ENCODE assay signal across 25 mouse cellular contexts in the genomic region with DNA sequence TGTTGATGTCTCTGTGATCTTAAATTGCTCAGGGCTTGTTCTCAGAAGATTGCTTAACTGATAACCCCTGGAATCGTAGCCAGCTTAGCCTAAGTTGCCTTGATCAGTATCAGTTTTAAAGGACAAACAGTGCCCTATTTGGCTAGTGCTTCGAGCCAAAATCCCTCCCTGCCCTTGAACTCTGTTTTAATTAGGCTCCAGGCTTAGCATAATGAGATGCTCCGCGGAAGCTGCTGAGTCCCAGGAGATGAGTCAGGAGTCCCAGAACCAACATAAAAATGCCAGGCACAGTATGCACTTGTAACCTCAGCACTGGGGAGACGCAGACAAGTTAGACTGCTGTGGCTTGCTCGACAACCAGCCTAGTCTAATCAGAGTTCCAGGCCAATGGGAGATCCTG. TPM values are rescaled to one million over a fixed set of nuclear protein-coding genes. Genes with fewer than 3 reads are reported as not detected.
DNase-seq lines count a peak whose midpoint lies in the region; ATAC-seq and TF ChIP-seq lines count a peak whose summit lies in the region.
"Had no signal": no experiment of that assay in that cellular context is flagged by ENCODE, and none has a peak within 500 bp of the region (broad histone marks: within the 10 kb centered on the region; RNA-seq: fewer than 3 reads in every experiment).

No protein-coding gene starts in this region.

- no peak overlapping the region for H3K27ac ChIP-seq in midbrain, embryonic 11.5 days (ENCODE audit: low read depth, low read length)
- no peak overlapping the region for H3K27ac ChIP-seq in midbrain, postnatal 0 days (ENCODE audit: low read depth, low read length)
- H3K27ac ChIP-seq in embryonic facial prominence, embryonic 14.5 days (replicated peaks; ENCODE audit: low read depth, low read length): 0 out of 2 replicates have a peak overlapping the region, but pooled peaks have one; percentile 5
- H3K27ac ChIP-seq: hindbrain, embryonic 13.5 days had no signal

- H3K27me3 ChIP-seq in midbrain, embryonic 11.5 days (ENCODE audit: control insufficient read depth, insufficient read depth, low read length): no peaks in the 10 kb centered on the region
- H3K27me3 ChIP-seq in midbrain, postnatal 0 days (ENCODE audit: insufficient read depth, low read length): no peaks in the 10 kb centered on the region
- no peaks in the 10 kb centered on the region for H3K27me3 ChIP-seq in embryonic facial prominence, embryonic 14.5 days (replicated peaks; ENCODE audit: control insufficient read depth, insufficient read depth, low read length)
- H3K27me3 ChIP-seq: heart, embryonic 12.5 days; hindbrain, embryonic 13.5 days had no signal

- no peak overlapping the region for H3K4me3 ChIP-seq in midbrain, embryonic 11.5 days (ENCODE audit: low read depth, low read length)
- H3K4me3 ChIP-seq in midbrain, postnatal 0 days (ENCODE audit: low read depth, low read length): no peak overlapping the region
- no peak overlapping the region for H3K4me3 ChIP-seq in embryonic facial prominence, embryonic 14.5 days (ENCODE audit: low read depth, low read length)
- H3K4me3 ChIP-seq in lung, adult 2 months (replicated peaks; ENCODE audit: extremely low read depth, low read depth, low read length): no peak overlapping the region
- H3K4me3 ChIP-seq: heart, embryonic 12.5 days; hindbrain, embryonic 13.5 days had no signal

- ATAC-seq in midbrain, embryonic 11.5 days (ENCODE audit: low FRiP score): peak; percentile 64
- ATAC-seq in midbrain, postnatal 0 days (ENCODE audit: low FRiP score): no peak
- peak; percentile 65; the same call in 1 of the 2 replicates for ATAC-seq in embryonic facial prominence, embryonic 14.5 days (ENCODE audit: low read depth)
- ATAC-seq in cerebellum, adult (ENCODE audit: insufficient number of reproducible peaks, low FRiP score, low TSS enrichment): no peak
- ATAC-seq: forebrain, embryonic 16.5 days; inflammation-experienced regulatory T-cells, adult 6 months had no signal

- intact Hi-C loops in gastrocnemius, postnatal 14 days (cut with DNase I; ENCODE audit: low total_unique reads): no loop called here

- no peak overlapping the region for H3K9ac ChIP-seq in midbrain, embryonic 11.5 days (ENCODE audit: low read length)
- H3K9ac ChIP-seq in midbrain, postnatal 0 days (replicated peaks; ENCODE audit: low read length, poor library complexity, severe bottlenecking): no peak overlapping the region
- H3K9ac ChIP-seq in embryonic facial prominence, embryonic 14.5 days (ENCODE audit: low read depth, low read length): no peak overlapping the region
- H3K9ac ChIP-seq: heart, embryonic 12.5 days; hindbrain, embryonic 13.5 days; lung, embryonic 14.5 days had no signal

- H3K9me3 ChIP-seq in midbrain, embryonic 11.5 days (ENCODE audit: control insufficient read depth, low read length): no peaks in the 10 kb centered on the region
- no peaks in the 10 kb centered on the region for H3K9me3 ChIP-seq in midbrain, postnatal 0 days (ENCODE audit: low read length)
- H3K9me3 ChIP-seq in embryonic facial prominence, embryonic 14.5 days (ENCODE audit: control insufficient read depth, low read length): no peaks in the 10 kb centered on the region
- H3K9me3 ChIP-seq: heart, embryonic 12.5 days; hindbrain, embryonic 13.5 days had no signal

- H3K4me2 ChIP-seq in midbrain, embryonic 11.5 days: no peak overlapping the region
- H3K4me2 ChIP-seq in midbrain, postnatal 0 days (ENCODE audit: low read depth, low read length, poor library complexity, severe bottlenecking): no peak overlapping the region
- H3K4me2 ChIP-seq in embryonic facial prominence, embryonic 14.5 days (ENCODE audit: low read depth, low read length): no peak overlapping the region
- H3K4me2 ChIP-seq: heart, embryonic 12.5 days; hindbrain, embryonic 13.5 days; lung, embryonic 14.5 days had no signal

- no peak for TF ChIP-seq POLR2A in lung, adult 2 months (IDR thresholded peaks at IDR 0.05; ENCODE audit: borderline replicate concordance, extremely low read depth, low read depth, low read length)

- no peaks in the 10 kb centered on the region for H3K36me3 ChIP-seq in midbrain, embryonic 11.5 days (ENCODE audit: control insufficient read depth, insufficient read depth, low read length)
- H3K36me3 ChIP-seq in midbrain, postnatal 0 days (ENCODE audit: insufficient read depth, low read length): no peaks in the 10 kb centered on the region
- peaks cover 25% of the 10 kb centered on the region for H3K36me3 ChIP-seq in embryonic facial prominence, embryonic 14.5 days (ENCODE audit: control insufficient read depth, insufficient read depth, low read length)
- H3K36me3 ChIP-seq: hindbrain, embryonic 13.5 days had no signal

- WGBS in midbrain, embryonic 11.5 days: 39% methylated on average over 6 of the region's 6 CpGs
- 14% methylated on average over 6 of the region's 6 CpGs for WGBS in midbrain, postnatal 0 days
- WGBS in embryonic facial prominence, embryonic 14.5 days: 32% methylated on average over 6 of the region's 6 CpGs
- WGBS in lung, adult 2 months: 54% methylated on average over 6 of the region's 6 CpGs

- no peak for TF ChIP-seq CTCF in midbrain, postnatal 0 days (IDR thresholded peaks at IDR 0.05)
- no peak for TF ChIP-seq CTCF in lung, adult 2 months (IDR thresholded peaks at IDR 0.05; ENCODE audit: insufficient read depth, low read length)

- DNase-seq in midbrain, embryonic 11.5 days (ENCODE audit: low spot score, missing footprints): no peak
- DNase-seq in midbrain, postnatal 0 days (ENCODE audit: low spot score): no peak
- DNase-seq in Muller cell, postnatal 12 days (ENCODE audit: inconsistent ontology term): peak; percentile 91
- DNase-seq in adrenal gland, postnatal 10 days: peak; percentile 58
- no peak for DNase-seq in embryonic facial prominence, embryonic 14.5 days (ENCODE audit: low spot score)
- no peak for DNase-seq in lung, adult 2 months
- DNase-seq in gastrocnemius, postnatal 14 days: no peak
- DNase-seq: B cell, adult 2 months; cerebellum, adult 11 months; cerebellum, postnatal 14 days; heart, postnatal 14 days; kidney, adult 2 months; kidney, postnatal 14 days; left cerebral cortex, postnatal 4 days; liver; lung, embryonic 14.5 days; lung, postnatal 4 days; right cerebral cortex, postnatal 4 days had no signal

- no peaks in the 10 kb centered on the region for H3K4me1 ChIP-seq in midbrain, embryonic 11.5 days (ENCODE audit: control insufficient read depth, insufficient read depth, low read length)
- H3K4me1 ChIP-seq in midbrain, postnatal 0 days (ENCODE audit: insufficient read depth, low read length): no peaks in the 10 kb centered on the region
- no peaks in the 10 kb centered on the region for H3K4me1 ChIP-seq in embryonic facial prominence, embryonic 14.5 days (ENCODE audit: control insufficient read depth, insufficient read depth, low read length)
- H3K4me1 ChIP-seq in lung, adult 2 months (ENCODE audit: control insufficient read depth, insufficient read depth, low read length): 0 out of 2 replicates have a peak, but pooled peaks cover 2% of the 10 kb centered on the region
- H3K4me1 ChIP-seq: heart, embryonic 12.5 days had no signal

RNA-seq across cellular contexts. Expression of a gene that starts 15.4 kb away (rescaled TPM):
- 23.2 and 23.6 TPM in 2 replicates for polyA plus RNA-seq in midbrain, embryonic 11.5 days (2014; fragmentation: Nextera tagmentation; extraction: Ambion mirVana)
- 11.8 and 15.2 TPM in 2 replicates for total RNA-seq in midbrain, postnatal 0 days (2014; rRNA removed)
- polyA plus RNA-seq in midbrain, postnatal 0 days (2015; fragmentation: Nextera tagmentation; extraction: Ambion mirVana): 17.5 and 17.6 TPM in 2 replicates
- total RNA-seq in adrenal gland, postnatal 10 days (2021): 10 to 100 TPM; 35.8 to 43.8 TPM
- polyA plus RNA-seq in embryonic facial prominence, embryonic 14.5 days (2014; fragmentation: Nextera tagmentation; extraction: Ambion mirVana): 24.2 and 25.8 TPM in 2 replicates
- 47.3 and 57.3 TPM in 2 replicates for polyA plus RNA-seq in lung, adult 2 months (2012; rRNA removed)
- 1 to 10 TPM; 8.1 to 8.2 TPM for total RNA-seq in gastrocnemius, postnatal 14 days (2021)

RNA-seq across cellular contexts. Expression of a gene that starts 22.4 kb away (rescaled TPM):
- polyA plus RNA-seq in midbrain, embryonic 11.5 days (2014; fragmentation: Nextera tagmentation; extraction: Ambion mirVana): 0.03 TPM in 1 of 2 replicates, not detected in the other
- 0.66 and 2.8 TPM in 2 replicates for total RNA-seq in midbrain, postnatal 0 days (2014; rRNA removed)
- polyA plus RNA-seq in midbrain, postnatal 0 days (2015; fragmentation: Nextera tagmentation; extraction: Ambion mirVana): 0.10 and 0.15 TPM in 2 replicates
- under 1 TPM in 1 of 2 experiments, not detected in 1; 0.12 TPM for total RNA-seq in adrenal gland, postnatal 10 days (2021)
- polyA plus RNA-seq in embryonic facial prominence, embryonic 14.5 days (2014; fragmentation: Nextera tagmentation; extraction: Ambion mirVana): 0.70 TPM in 1 of 2 replicates, not detected in the other
- polyA plus RNA-seq in lung, adult 2 months (2012; rRNA removed): 5.4 and 7.6 TPM in 2 replicates
- total RNA-seq in gastrocnemius, postnatal 14 days (2021): not detected
- total RNA-seq: granulocyte monocyte progenitor cell, adult 5-6 weeks had no signal
- polyA plus RNA-seq: forebrain, embryonic 16.5 days; heart, embryonic 12.5 days; lung, embryonic 14.5 days; stomach, embryonic 16.5 days had no signal

RNA-seq across cellular contexts. Expression of a gene that starts 27.6 kb away (rescaled TPM):
- polyA plus RNA-seq in midbrain, embryonic 11.5 days (2014; fragmentation: Nextera tagmentation; extraction: Ambion mirVana): not detected in 2 replicates
- not detected in 2 replicates for total RNA-seq in midbrain, postnatal 0 days (2014; rRNA removed)
- not detected in 2 replicates for polyA plus RNA-seq in midbrain, postnatal 0 days (2015; fragmentation: Nextera tagmentation; extraction: Ambion mirVana)
- total RNA-seq in adrenal gland, postnatal 10 days (2021): under 1 TPM in 1 of 2 experiments, not detected in 1; 0.33 TPM
- polyA plus RNA-seq in embryonic facial prominence, embryonic 14.5 days (2014; fragmentation: Nextera tagmentation; extraction: Ambion mirVana): 1.2 and 1.7 TPM in 2 replicates
- polyA plus RNA-seq in lung, adult 2 months (2012; rRNA removed): 0.05 TPM in 1 of 2 replicates, not detected in the other
- under 1 TPM; 0.51 to 0.84 TPM for total RNA-seq in gastrocnemius, postnatal 14 days (2021)
- total RNA-seq: granulocyte monocyte progenitor cell, adult 5-6 weeks had no signal
- polyA plus RNA-seq: forebrain, embryonic 16.5 days; heart, embryonic 12.5 days; hindbrain, embryonic 13.5 days; inflammation-experienced regulatory T-cells, adult 6 months; kidney, adult 2 months; lung, embryonic 14.5 days had no signal

RNA-seq across cellular contexts. Expression of a gene that starts 56.1 kb away (rescaled TPM):
- not detected in 2 replicates for polyA plus RNA-seq in midbrain, embryonic 11.5 days (2014; fragmentation: Nextera tagmentation; extraction: Ambion mirVana)
- not detected in 2 replicates for total RNA-seq in midbrain, postnatal 0 days (2014; rRNA removed)
- polyA plus RNA-seq in midbrain, postnatal 0 days (2015; fragmentation: Nextera tagmentation; extraction: Ambion mirVana): not detected in 2 replicates
- total RNA-seq in adrenal gland, postnatal 10 days (2021): 1 to 10 TPM; 1.1 to 2.5 TPM
- 0.07 TPM in 1 of 2 replicates, not detected in the other for polyA plus RNA-seq in embryonic facial prominence, embryonic 14.5 days (2014; fragmentation: Nextera tagmentation; extraction: Ambion mirVana)
- polyA plus RNA-seq in lung, adult 2 months (2012; rRNA removed): not detected in 2 replicates
- total RNA-seq in gastrocnemius, postnatal 14 days (2021): under 1 TPM in 1 of 2 experiments, not detected in 1; 0.04 TPM
- total RNA-seq: granulocyte monocyte progenitor cell, adult 5-6 weeks had no signal
- polyA plus RNA-seq: forebrain, embryonic 16.5 days; hindbrain, embryonic 13.5 days; inflammation-experienced regulatory T-cells, adult 6 months; lung, embryonic 14.5 days had no signal

Comparison
In these comparisons a context has a peak if more than half of its experiments do, and no peak if none do; other contexts are left out.
1. ATAC-seq: peak in midbrain, embryonic 11.5 days (single experiment) and embryonic facial prominence, embryonic 14.5 days (single experiment); none in midbrain, postnatal 0 days (single experiment) and cerebellum, adult (single experiment).
2. DNase-seq: peak in Muller cell, postnatal 12 days (single experiment) and adrenal gland, postnatal 10 days (single experiment); none in midbrain, embryonic 11.5 days (single experiment), midbrain, postnatal 0 days (single experiment), embryonic facial prominence, embryonic 14.5 days (single experiment), lung, adult 2 months (single experiment) and gastrocnemius, postnatal 14 days (single experiment).